Mouse (Mus musculus) neural tube, embryonic 15.5 days (tissue): ENCODE data around the gene Mylk2. TPM values are rescaled to one million over a fixed set of nuclear protein-coding genes. Genes with fewer than 3 reads are reported as not detected.
A peak's percentile ranks its signal among the peaks of the same experiment; 100 is the strongest.

Source experiments
- ATAC-seq: fragments of 200-750 bp; cut with Nextera tagmentation; 2 replicates; pipeline ENCODE4 v1.8.0; 2017; ENCODE audit warnings: mild to moderate bottlenecking, moderate TSS enrichment, moderate library complexity; ENCODE audit not compliant: low FRiP score
- H3K27ac ChIP-seq: fragments of 300-500 bp; sonication (generic); replicated peaks from 2 replicates; pipeline ENCODE4 v1.5.1; 2015; ENCODE audit warnings: mild to moderate bottlenecking, inconsistent platforms
- H3K27me3 ChIP-seq: fragments of 300-500 bp; sonication (generic); replicated peaks from 2 replicates; pipeline ENCODE4 v1.6.1; 2015; ENCODE audit warnings: inconsistent platforms
- H3K36me3 ChIP-seq: fragments of 300-500 bp; sonication (generic); 2 replicates; pipeline ENCODE4 v1.6.1; 2015; ENCODE audit warnings: inconsistent platforms
- H3K4me1 ChIP-seq: fragments of 300-500 bp; sonication (generic); 2 replicates; pipeline ENCODE4 v1.6.1; 2015; ENCODE audit warnings: inconsistent platforms
- H3K4me2 ChIP-seq: fragments of 300-500 bp; sonication (generic); 2 replicates; pipeline ENCODE4 v1.6.1; 2015; ENCODE audit warnings: inconsistent platforms, mild to moderate bottlenecking, moderate library complexity
- H3K4me3 ChIP-seq: fragments of 300-500 bp; sonication (generic); replicated peaks from 2 replicates; pipeline ENCODE4 v1.5.1; 2015; ENCODE audit warnings: mild to moderate bottlenecking, inconsistent platforms
- H3K9ac ChIP-seq: fragments of 300-500 bp; sonication (generic); replicated peaks from 2 replicates; pipeline ENCODE4 v1.6.1; 2015; ENCODE audit warnings: mild to moderate bottlenecking, inconsistent platforms
- H3K9me3 ChIP-seq: fragments of 300-500 bp; sonication (generic); replicated peaks from 2 replicates; pipeline ENCODE4 v1.6.1; 2016; ENCODE audit warnings: inconsistent platforms
- WGBS: fragments of 180-500 bp; shearing (Covaris S2); methylation state at CpG from one replicate; pipeline ENCODE4 v1.1.7; 2015; ENCODE audit warnings: mixed read lengths; 5-methylcytosine and 5-hydroxymethylcytosine counted together
- polyA plus RNA-seq: library from polyadenylated mRNA; unstranded; fragments of >200 nt; fragmentation: Nextera tagmentation; extraction: Ambion mirVana; gene quantifications from 2 replicates; pipeline ENCODE4 v1.2.1, GENCODE M21; 2015

The Mylk2 gene
- polyA plus RNA-seq, 1 experiment from 2014 or later: 0.29 TPM

- no peak overlapping the region for H3K27ac ChIP-seq
- H3K9ac ChIP-seq: no peak overlapping the region
- no peaks in the 10 kb centered on the region for H3K9me3 ChIP-seq
- H3K4me1 ChIP-seq: no peaks in the 10 kb centered on the region
- H3K4me2 ChIP-seq: no peak overlapping the region
- no peaks in the 10 kb centered on the region for H3K36me3 ChIP-seq
- H3K27me3 ChIP-seq: peaks cover 9% of the 10 kb centered on the region; the same call in 1 of the 2 replicates
- ATAC-seq: no peak
- H3K4me3 ChIP-seq: peak overlapping the region; percentile 10; the same call in 1 of the 2 replicates
- WGBS: 74% methylated on average over 12 of the region's 12 CpGs
Observed at GRCm38 (mm10) chr2:152931456-152932160, 20.5 kb downstream of the Mylk2 start.

GRCm38 (mm10) chr2:152933048-152933447, 21.9 kb downstream of the Mylk2 start, which contains the start of gene Foxs1:
TSS of gene Foxs1 (minus strand) at chr2:152933208.
- no peak within 1 kb of the TSS for H3K9ac ChIP-seq

GRCm38 (mm10) chr2:152933614-152934013, 22.5 kb downstream of the Mylk2 start:
- ATAC-seq: no peak

More at GRCm38 (mm10) chr2:152933048-152933447, 21.9 kb downstream of the Mylk2 start, which contains the start of gene Foxs1:
- peaks cover 9% of the 10 kb centered on the region; the same call in 1 of the 2 replicates for H3K27me3 ChIP-seq
- H3K4me3 ChIP-seq: peak within 1 kb of the TSS; percentile 10; the same call in 1 of the 2 replicates
- no peak within 1 kb of the TSS for H3K4me2 ChIP-seq
- no peaks in the 10 kb centered on the region for H3K4me1 ChIP-seq
- H3K9me3 ChIP-seq: no peaks in the 10 kb centered on the region
- WGBS: 38% methylated on average over 9 of the region's 9 CpGs
- no peak within 1 kb of the TSS for H3K27ac ChIP-seq
- no peak for ATAC-seq
- H3K36me3 ChIP-seq: no peaks in the 10 kb centered on the region

GRCm38 (mm10) chr2:152939846-152940245, 28.7 kb downstream of the Mylk2 start:
- no peak overlapping the region for H3K4me3 ChIP-seq
- H3K27ac ChIP-seq: no peak overlapping the region
- 11% methylated on average over 4 of the region's 4 CpGs for WGBS
- H3K27me3 ChIP-seq: peaks cover 53% of the 10 kb centered on the region
- H3K4me1 ChIP-seq: peaks cover 15% of the 10 kb centered on the region
- no peak overlapping the region for H3K4me2 ChIP-seq
- no peaks in the 10 kb centered on the region for H3K36me3 ChIP-seq
- ATAC-seq: no peak
- no peaks in the 10 kb centered on the region for H3K9me3 ChIP-seq
- H3K9ac ChIP-seq: no peak overlapping the region

More at GRCm38 (mm10) chr2:152933614-152934013, 22.5 kb downstream of the Mylk2 start:
- Histone ChIP-seq H3K9ac (no peak overlapping the region), H3K27ac (no peak overlapping the region), H3K36me3 (no peaks in the 10 kb centered on the region), H3K4me2 (no peak overlapping the region), H3K9me3 (no peaks in the 10 kb centered on the region), H3K4me3 (no peak overlapping the region), H3K4me1 (no peaks in the 10 kb centered on the region), H3K27me3 (peaks cover 9% of the 10 kb centered on the region; the same call in 1 of the 2 replicates)
- 36% methylated on average over 5 of the region's 5 CpGs for WGBS

- no peak overlapping the region for H3K27ac ChIP-seq
- H3K9me3 ChIP-seq: no peaks in the 10 kb centered on the region
- H3K27me3 ChIP-seq: peaks cover 57% of the 10 kb centered on the region
- H3K9ac ChIP-seq: no peak overlapping the region
- no peak for ATAC-seq
- no peaks in the 10 kb centered on the region for H3K36me3 ChIP-seq
- peaks cover 15% of the 10 kb centered on the region for H3K4me1 ChIP-seq
- no peak overlapping the region for H3K4me2 ChIP-seq
- WGBS: 78% methylated on average over 6 of the region's 6 CpGs
- no peak overlapping the region for H3K4me3 ChIP-seq
Observed at GRCm38 (mm10) chr2:152941106-152941505, 30.0 kb downstream of the Mylk2 start.

- WGBS: 38% methylated on average over 7 of the region's 7 CpGs
- Histone ChIP-seq H3K27ac (no peak overlapping the region), H3K9me3 (no peaks in the 10 kb centered on the region), H3K36me3 (no peaks in the 10 kb centered on the region), H3K27me3 (peaks cover 60% of the 10 kb centered on the region), H3K9ac (no peak overlapping the region), H3K4me2 (no peak overlapping the region), H3K4me3 (no peak overlapping the region), H3K4me1 (peaks cover 15% of the 10 kb centered on the region)
- ATAC-seq: no peak
Observed at GRCm38 (mm10) chr2:152941776-152942175, 30.6 kb downstream of the Mylk2 start.

- no peak overlapping the region for H3K27ac ChIP-seq
- WGBS: under 1% methylated on average over 59 of the region's 65 CpGs
- peaks cover 60% of the 10 kb centered on the region for H3K27me3 ChIP-seq
- peaks cover 22% of the 10 kb centered on the region for H3K4me1 ChIP-seq
- H3K9me3 ChIP-seq: no peaks in the 10 kb centered on the region
- peak overlapping the region; percentile 45 for H3K4me3 ChIP-seq
- no peak for ATAC-seq
- peak overlapping the region; percentile 50 for H3K9ac ChIP-seq
- H3K36me3 ChIP-seq: no peaks in the 10 kb centered on the region
- peak overlapping the region; percentile 98 for H3K4me2 ChIP-seq
Observed at GRCm38 (mm10) chr2:152942898-152943515, 31.9 kb downstream of the Mylk2 start.

- H3K9ac ChIP-seq: peak overlapping the region; percentile 50
- H3K27ac ChIP-seq: no peak overlapping the region
- peaks cover 22% of the 10 kb centered on the region for H3K4me1 ChIP-seq
- H3K27me3 ChIP-seq: peaks cover 60% of the 10 kb centered on the region
- peak overlapping the region; percentile 45 for H3K4me3 ChIP-seq
- 0 out of 2 replicates have a peak, but pooled peaks have one; percentile 26 for ATAC-seq
- H3K4me2 ChIP-seq: peak overlapping the region; percentile 98
- no peaks in the 10 kb centered on the region for H3K9me3 ChIP-seq
- 9% methylated on average over 8 of the region's 8 CpGs for WGBS
- H3K36me3 ChIP-seq: peaks cover 2% of the 10 kb centered on the region; the same call in 1 of the 2 replicates
Observed at GRCm38 (mm10) chr2:152943568-152943967, 32.4 kb downstream of the Mylk2 start.

GRCm38 (mm10) chr2:152944013-152944412, 32.9 kb downstream of the Mylk2 start:
- Histone ChIP-seq H3K9me3 (no peaks in the 10 kb centered on the region), H3K4me3 (no peak overlapping the region), H3K27me3 (peaks cover 64% of the 10 kb centered on the region), H3K4me1 (peaks cover 22% of the 10 kb centered on the region), H3K4me2 (no peak overlapping the region), H3K9ac (no peak overlapping the region), H3K27ac (no peak overlapping the region), H3K36me3 (peaks cover 4% of the 10 kb centered on the region; the same call in 1 of the 2 replicates)
- WGBS: 62% methylated on average over 9 of the region's 9 CpGs
- ATAC-seq: no peak

GRCm38 (mm10) chr2:152947098-152947497, 35.9 kb downstream of the Mylk2 start:
- ATAC-seq: no peak
- H3K36me3 ChIP-seq: peaks cover 4% of the 10 kb centered on the region; the same call in 1 of the 2 replicates
- peaks cover 58% of the 10 kb centered on the region for H3K27me3 ChIP-seq
- WGBS: 53% methylated on average over 7 of the region's 7 CpGs
- H3K9me3 ChIP-seq: no peaks in the 10 kb centered on the region
- no peak overlapping the region for H3K9ac ChIP-seq
- H3K27ac ChIP-seq: no peak overlapping the region
- H3K4me3 ChIP-seq: no peak overlapping the region
- H3K4me1 ChIP-seq: peaks cover 37% of the 10 kb centered on the region
- no peak overlapping the region for H3K4me2 ChIP-seq

GRCm38 (mm10) chr2:152948438-152949020, 37.4 kb downstream of the Mylk2 start:
- H3K9ac ChIP-seq: no peak overlapping the region
- no peak overlapping the region for H3K27ac ChIP-seq
- ATAC-seq: no peak
- H3K36me3 ChIP-seq: peaks cover 4% of the 10 kb centered on the region; the same call in 1 of the 2 replicates
- H3K9me3 ChIP-seq: no peaks in the 10 kb centered on the region
- H3K4me1 ChIP-seq: peaks cover 29% of the 10 kb centered on the region
- no peak overlapping the region for H3K4me2 ChIP-seq
- H3K27me3 ChIP-seq: peaks cover 44% of the 10 kb centered on the region
- WGBS: 89% methylated on average over 5 of the region's 5 CpGs
- H3K4me3 ChIP-seq: no peak overlapping the region
